Mouse (Mus musculus) myocyte (in vitro differentiated cells): ENCODE data around the gene Fbrsl1.

Experiments used
- CEBPB ChIP-seq: IDR thresholded peaks from 2 replicates; pipeline ENCODE4 v1.6.1; 2011; ENCODE audit warnings: mild to moderate bottlenecking, moderate library complexity; ENCODE audit not compliant: poor library complexity, insufficient read depth, severe bottlenecking
- E2F4 ChIP-seq: IDR thresholded peaks from one replicate; pipeline ENCODE4 v1.6.1; 2011; ENCODE audit warnings: mild to moderate bottlenecking, control low read depth, moderate library complexity; ENCODE audit not compliant: insufficient read depth
- MAX ChIP-seq: IDR thresholded peaks from one replicate; pipeline ENCODE4 v1.6.1; 2011; ENCODE audit warnings: low read depth, mild to moderate bottlenecking, control low read depth
- MYOD1 ChIP-seq, 3 experiments: IDR thresholded peaks; one replicate each; pipeline ENCODE4 v1.6.1; 2011; ENCODE audit warnings: control low read depth in 2 of 3, low read depth in 2 of 3, mild to moderate bottlenecking in 2 of 3, moderate library complexity in 1 of 3; ENCODE audit not compliant: insufficient read length in 2 of 3, control insufficient read depth in 1 of 3
- MYOG ChIP-seq, 3 experiments: IDR thresholded peaks; one replicate each; pipeline ENCODE4 v1.6.1; 2011; ENCODE audit warnings: control low read depth in 2 of 3, low read depth in 2 of 3, mild to moderate bottlenecking in 2 of 3; ENCODE audit not compliant: insufficient read length in 2 of 3, control insufficient read depth in 1 of 3, insufficient read depth in 1 of 3
- POLR2A ChIP-seq: IDR thresholded peaks from one replicate; pipeline ENCODE4 v1.6.1; 2011; ENCODE audit warnings: low read depth, mild to moderate bottlenecking, control low read depth, moderate library complexity; ENCODE audit not compliant: insufficient read length
- REST ChIP-seq: IDR thresholded peaks from one replicate; pipeline ENCODE4 v1.6.1; 2011; ENCODE audit warnings: mild to moderate bottlenecking, control low read depth, moderate library complexity; ENCODE audit not compliant: insufficient read depth, insufficient read length
- SRF ChIP-seq: IDR thresholded peaks from one replicate; pipeline ENCODE4 v1.6.1; 2011; ENCODE audit warnings: low read depth; ENCODE audit not compliant: control insufficient read depth, insufficient read length
- TCF12 ChIP-seq: IDR thresholded peaks from one replicate; pipeline ENCODE4 v1.6.1; 2011; ENCODE audit warnings: mild to moderate bottlenecking, control low read depth; ENCODE audit not compliant: poor library complexity, insufficient read depth, severe bottlenecking
- TCF3 ChIP-seq: IDR thresholded peaks from one replicate; pipeline ENCODE4 v1.6.1; 2011; ENCODE audit warnings: low read depth, control low read depth; ENCODE audit not compliant: insufficient read length
- USF1 ChIP-seq: IDR thresholded peaks from one replicate; pipeline ENCODE4 v1.6.1; 2011; ENCODE audit warnings: low read depth, mild to moderate bottlenecking, control low read depth, moderate library complexity

DNA sequence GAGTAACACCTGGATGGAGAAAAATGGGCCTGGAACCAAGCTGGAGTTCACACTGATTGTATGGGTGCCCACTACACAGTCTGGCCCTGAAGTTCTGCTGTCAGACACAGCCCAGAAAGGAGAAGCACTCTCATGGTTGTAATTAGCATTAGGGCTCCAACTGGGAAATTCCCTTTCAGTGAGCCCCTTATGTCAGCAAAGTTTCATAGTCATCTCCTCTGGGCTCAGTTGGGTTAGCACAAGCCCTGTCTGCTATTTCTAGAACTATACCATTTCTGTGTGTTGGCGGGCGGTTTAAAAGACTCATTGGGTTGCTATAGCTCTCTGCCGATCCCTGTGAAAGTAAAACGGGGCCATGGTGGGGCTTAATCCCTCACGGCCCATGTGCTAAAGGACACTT lies 24.1 kb downstream of the Fbrsl1 start:
- TF ChIP-seq TCF12 = no peak
- TF ChIP-seq POLR2A = no peak
- no peak for TF ChIP-seq USF1
- no peak for TF ChIP-seq SRF
- no peak for TF ChIP-seq MYOD1 (IDR thresholded peaks at IDR 0.05; ENCODE audit: control insufficient read depth in 1 of 3, insufficient read length in 2 of 3, low read depth in 2 of 3)
- no peak for TF ChIP-seq TCF3
- no peak for TF ChIP-seq REST
- no peak for TF ChIP-seq E2F4
- no peak for TF ChIP-seq CEBPB
- TF ChIP-seq MYOG (IDR thresholded peaks at IDR 0.05; ENCODE audit: control insufficient read depth in 1 of 3, insufficient read depth in 1 of 3, insufficient read length in 2 of 3, low read depth in 2 of 3) = no peak
- TF ChIP-seq MAX = no peak
